Mouse (Mus musculus) midbrain, embryonic 12.5 days (tissue): ENCODE measurements around the gene Vezt. TPM values are rescaled to one million over a fixed set of nuclear protein-coding genes. Genes with fewer than 3 reads are reported as not detected.

Experiments used
- ATAC-seq: fragments of 200-750 bp; cut with Nextera tagmentation; 2 replicates; pipeline ENCODE4 v1.8.0; 2017; ENCODE audit warnings: low read depth, moderate TSS enrichment, moderate library complexity; ENCODE audit not compliant: low FRiP score
- H3K27ac ChIP-seq: fragments of 300-500 bp; sonication (generic); replicated peaks from 2 replicates; pipeline ENCODE4 v1.5.1; 2016; ENCODE audit warnings: mild to moderate bottlenecking
- H3K27me3 ChIP-seq: fragments of 300-500 bp; sonication (generic); 2 replicates; pipeline ENCODE4 v1.6.1; 2016; ENCODE audit warnings: mild to moderate bottlenecking
- H3K36me3 ChIP-seq: fragments of 300-500 bp; sonication (generic); 2 replicates; pipeline ENCODE4 v1.6.1; 2016
- H3K4me1 ChIP-seq: fragments of 300-500 bp; sonication (generic); 2 replicates; pipeline ENCODE4 v1.6.1; 2016
- H3K4me2 ChIP-seq: fragments of 300-500 bp; sonication (generic); replicated peaks from 2 replicates; pipeline ENCODE4 v1.6.1; 2016; ENCODE audit warnings: mild to moderate bottlenecking, moderate library complexity
- H3K4me3 ChIP-seq: fragments of 300-500 bp; sonication (generic); 2 replicates; pipeline ENCODE4 v1.5.1; 2016; ENCODE audit warnings: mild to moderate bottlenecking
- H3K9ac ChIP-seq: fragments of 300-500 bp; sonication (generic); replicated peaks from 2 replicates; pipeline ENCODE4 v1.6.1; 2016; ENCODE audit warnings: mild to moderate bottlenecking, moderate library complexity
- H3K9me3 ChIP-seq: fragments of 300-500 bp; sonication (generic); 2 replicates; pipeline ENCODE4 v1.6.1; 2016; ENCODE audit warnings: mild to moderate bottlenecking
- WGBS: fragments of 180-500 bp; shearing (Covaris S2); methylation state at CpG from one replicate; pipeline ENCODE4 v1.1.7; 2016; 5-methylcytosine and 5-hydroxymethylcytosine counted together
- polyA plus RNA-seq: library from polyadenylated mRNA; unstranded; fragments of >200 nt; fragmentation: Nextera tagmentation; extraction: Ambion mirVana; gene quantifications from 2 replicates; pipeline ENCODE4 v1.2.1, GENCODE M21; 2016

Gene Vezt
- polyA plus RNA-seq, 1 experiment from 2014 or later: 55.2 TPM

DNA sequence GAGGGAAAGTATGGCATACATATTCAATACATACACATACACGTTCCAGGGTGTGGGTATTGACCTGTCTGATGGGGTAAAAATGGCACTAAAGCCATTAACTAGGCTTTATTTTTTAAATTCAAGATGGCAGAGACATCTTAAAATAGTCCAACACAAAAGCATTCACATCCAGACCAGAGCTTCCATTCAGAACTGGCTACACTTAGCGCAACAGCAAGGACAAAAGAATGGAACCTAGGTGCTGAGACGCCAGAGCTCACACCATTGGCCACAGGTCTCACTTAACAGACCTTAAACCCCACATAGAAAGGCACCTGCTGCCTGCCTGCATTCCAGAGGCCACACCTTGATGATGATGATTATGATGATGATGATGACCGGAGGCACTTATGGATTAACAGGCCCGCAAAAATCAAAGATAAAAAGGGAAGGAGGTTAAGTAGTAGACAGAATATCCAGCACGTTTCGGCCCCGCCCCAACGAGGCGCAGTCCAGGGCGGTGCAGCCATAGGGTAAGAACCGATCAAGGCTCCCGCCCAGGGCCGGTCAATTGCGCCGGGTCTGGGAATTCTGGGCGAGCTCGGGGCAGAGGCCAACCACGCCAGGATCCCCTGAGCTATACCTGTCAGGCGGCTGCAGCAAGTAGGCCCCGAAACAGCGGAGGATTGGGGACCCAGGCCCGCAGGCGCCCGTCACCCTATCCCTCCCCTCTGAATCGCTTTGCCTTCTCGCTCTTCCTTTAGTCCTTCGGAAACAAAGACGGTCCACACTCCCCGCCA, 550 bp downstream of the Vezt start:
- Histone ChIP-seq H3K27ac (peak overlapping the region; percentile 71), H3K9ac (peak overlapping the region; percentile 91), H3K36me3 (peaks cover 7% of the 10 kb centered on the region; the same call in 1 of the 2 replicates), H3K4me1 (peaks cover 24% of the 10 kb centered on the region), H3K4me2 (peak overlapping the region; percentile 64), H3K4me3 (peak overlapping the region; percentile 84), H3K27me3 (no peaks in the 10 kb centered on the region), H3K9me3 (no peaks in the 10 kb centered on the region)
- peak; percentile 79 for ATAC-seq
- under 1% methylated on average over 29 of the region's 30 CpGs for WGBS

DNA sequence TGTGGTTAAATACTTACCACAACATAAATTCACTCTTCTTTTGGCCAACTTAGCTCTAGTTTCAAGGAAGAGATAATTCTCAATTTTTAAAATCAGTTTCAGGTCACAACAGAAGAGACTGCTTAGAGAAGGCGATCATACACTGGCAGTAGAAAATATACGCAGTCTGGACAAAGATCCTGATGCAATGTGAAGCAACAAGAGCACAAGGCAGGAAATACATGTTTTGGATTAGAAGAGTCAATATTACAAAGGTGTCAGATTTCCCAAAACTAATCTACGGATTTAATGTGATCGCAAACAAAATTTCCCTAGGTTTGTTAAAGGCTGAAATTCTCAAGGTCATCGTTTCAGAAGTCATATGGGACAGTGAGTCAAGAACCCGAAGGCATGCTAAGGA, 4.5 kb downstream of the Vezt start:
- H3K4me3 ChIP-seq: no peak overlapping the region
- H3K4me2 ChIP-seq: no peak overlapping the region
- no peaks in the 10 kb centered on the region for H3K27me3 ChIP-seq
- no peaks in the 10 kb centered on the region for H3K9me3 ChIP-seq
- 91% methylated on average over 6 of the region's 6 CpGs for WGBS
- ATAC-seq: no peak
- peaks cover 19% of the 10 kb centered on the region for H3K4me1 ChIP-seq
- peaks cover 29% of the 10 kb centered on the region for H3K36me3 ChIP-seq
- no peak overlapping the region for H3K27ac ChIP-seq
- no peak overlapping the region for H3K9ac ChIP-seq

DNA sequence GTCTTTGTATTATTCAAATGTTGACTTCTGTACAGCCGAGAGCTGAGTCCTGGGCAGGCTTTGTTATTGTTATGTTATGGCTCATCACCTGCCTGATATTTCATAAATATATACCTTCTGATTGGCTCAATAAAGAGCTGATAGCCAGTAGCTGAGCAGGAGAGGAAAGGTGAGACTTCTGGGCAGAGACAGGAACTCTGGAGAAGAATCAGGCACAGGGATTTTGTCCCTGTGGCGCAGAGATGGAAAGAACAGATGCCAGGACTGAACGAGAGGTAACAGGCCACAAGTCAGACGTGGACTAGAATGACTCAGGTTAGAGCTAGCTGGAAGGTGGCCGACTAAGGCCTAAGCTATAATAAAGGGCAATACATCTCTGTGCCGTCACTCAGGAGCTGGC, 7.1 kb downstream of the Vezt start:
- H3K27ac ChIP-seq: no peak overlapping the region
- H3K9ac ChIP-seq: no peak overlapping the region
- 89% methylated on average over 6 of the region's 6 CpGs for WGBS
- H3K27me3 ChIP-seq: no peaks in the 10 kb centered on the region
- H3K4me3 ChIP-seq: no peak overlapping the region
- ATAC-seq: no peak
- no peaks in the 10 kb centered on the region for H3K9me3 ChIP-seq
- H3K4me2 ChIP-seq: no peak overlapping the region
- H3K4me1 ChIP-seq: peaks cover 6% of the 10 kb centered on the region
- H3K36me3 ChIP-seq: peaks cover 45% of the 10 kb centered on the region

DNA sequence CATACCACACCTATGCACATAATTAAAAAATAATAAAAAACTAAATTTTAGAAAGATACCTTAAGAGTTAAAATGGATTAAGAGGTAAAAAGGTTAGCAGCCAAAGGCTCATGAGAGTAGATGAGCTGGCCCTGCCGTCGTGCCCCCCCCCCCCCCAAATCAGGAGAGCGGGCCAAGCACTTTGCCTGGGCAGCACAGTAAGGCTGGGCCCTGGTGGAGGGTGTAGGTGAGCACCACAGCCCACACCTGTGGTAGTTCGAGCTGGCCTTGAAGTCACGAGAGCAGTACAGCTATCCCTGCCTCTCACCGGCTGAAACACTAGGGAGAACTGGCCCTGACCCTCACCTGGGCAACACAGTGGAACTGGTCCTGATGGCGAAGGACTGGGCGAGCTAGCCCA, 10.5 kb downstream of the Vezt start:
- H3K4me2 ChIP-seq: no peak overlapping the region
- 93% methylated on average over 8 of the region's 8 CpGs for WGBS
- H3K36me3 ChIP-seq: peaks cover 40% of the 10 kb centered on the region
- H3K27me3 ChIP-seq: no peaks in the 10 kb centered on the region
- H3K27ac ChIP-seq: no peak overlapping the region
- no peaks in the 10 kb centered on the region for H3K9me3 ChIP-seq
- H3K4me1 ChIP-seq: no peaks in the 10 kb centered on the region
- H3K9ac ChIP-seq: no peak overlapping the region
- ATAC-seq: no peak
- no peak overlapping the region for H3K4me3 ChIP-seq

DNA sequence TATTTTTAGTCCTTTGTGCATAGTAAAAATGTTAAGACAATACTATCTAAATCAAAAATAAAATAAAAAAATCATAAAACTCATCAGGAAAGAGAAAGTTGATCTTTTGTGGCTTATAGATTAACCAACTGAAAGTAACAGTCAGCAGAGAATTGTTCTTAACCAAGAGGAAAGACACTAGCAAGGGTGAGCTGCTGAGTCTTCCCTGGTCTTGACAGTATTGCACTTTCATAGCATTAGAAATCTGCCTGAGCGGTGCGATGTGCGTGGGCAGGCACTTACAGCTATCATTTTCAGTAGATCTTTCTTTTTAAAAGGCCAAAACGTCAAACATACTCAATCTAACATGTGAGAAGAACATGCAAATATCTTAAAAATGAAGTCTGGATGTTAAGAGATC, 14.6 kb downstream of the Vezt start:
- no peak overlapping the region for H3K4me3 ChIP-seq
- no peak overlapping the region for H3K9ac ChIP-seq
- peaks cover 17% of the 10 kb centered on the region; the same call in 1 of the 2 replicates for H3K36me3 ChIP-seq
- H3K9me3 ChIP-seq: no peaks in the 10 kb centered on the region
- WGBS: 95% methylated on average over 4 of the region's 4 CpGs
- H3K27me3 ChIP-seq: no peaks in the 10 kb centered on the region
- ATAC-seq: no peak
- no peak overlapping the region for H3K4me2 ChIP-seq
- H3K4me1 ChIP-seq: no peaks in the 10 kb centered on the region
- H3K27ac ChIP-seq: no peak overlapping the region

DNA sequence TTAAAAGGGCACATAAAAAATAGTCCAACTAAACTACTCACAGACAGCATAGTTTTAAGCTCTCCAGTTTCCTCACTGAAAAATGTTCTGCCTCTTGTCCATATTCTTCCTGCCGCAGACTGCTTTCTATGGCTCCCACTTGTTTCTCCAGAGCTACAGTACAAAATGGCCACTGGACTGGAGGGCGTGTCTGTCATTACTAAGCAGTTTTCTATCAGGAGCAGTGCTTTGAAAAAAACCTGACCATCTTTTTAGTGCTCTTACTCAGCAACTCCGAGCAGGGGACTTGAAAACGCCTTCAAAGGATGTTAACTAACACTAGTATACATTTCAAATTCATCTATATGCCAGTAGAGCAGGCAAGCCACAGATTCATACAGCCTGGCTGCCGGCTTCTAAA, 15.0 kb downstream of the Vezt start:
- no peak overlapping the region for H3K9ac ChIP-seq
- peaks cover 13% of the 10 kb centered on the region; the same call in 1 of the 2 replicates for H3K36me3 ChIP-seq
- no peaks in the 10 kb centered on the region for H3K9me3 ChIP-seq
- H3K4me3 ChIP-seq: no peak overlapping the region
- no peaks in the 10 kb centered on the region for H3K27me3 ChIP-seq
- H3K4me2 ChIP-seq: no peak overlapping the region
- WGBS: 86% methylated on average over 5 of the region's 5 CpGs
- ATAC-seq: no peak
- no peak overlapping the region for H3K27ac ChIP-seq
- no peaks in the 10 kb centered on the region for H3K4me1 ChIP-seq

DNA sequence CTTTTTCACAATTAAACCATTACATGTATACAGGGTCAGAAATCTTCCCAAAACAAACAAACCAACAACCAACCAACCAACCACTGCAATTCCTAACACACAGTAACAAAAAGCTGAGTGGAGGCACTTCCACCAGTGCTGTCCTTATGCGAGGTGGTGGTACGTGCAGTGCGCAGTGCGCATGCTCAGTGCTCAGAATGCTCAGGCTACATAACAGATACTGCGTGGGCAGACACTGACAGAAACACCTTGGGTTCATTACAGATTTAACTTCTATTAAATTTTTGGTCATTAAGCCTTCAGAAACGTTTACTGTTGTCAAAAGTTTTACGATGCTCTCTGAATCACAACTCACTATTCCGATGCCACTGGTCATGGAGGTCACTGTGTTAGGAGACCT, 18.2 kb downstream of the Vezt start:
- ATAC-seq: no peak
- Histone ChIP-seq H3K9me3 (no peaks in the 10 kb centered on the region), H3K9ac (no peak overlapping the region), H3K27ac (no peak overlapping the region), H3K36me3 (no peaks in the 10 kb centered on the region), H3K4me3 (no peak overlapping the region), H3K27me3 (no peaks in the 10 kb centered on the region), H3K4me1 (no peaks in the 10 kb centered on the region), H3K4me2 (no peak overlapping the region)
- WGBS: 96% methylated on average over 8 of the region's 8 CpGs

DNA sequence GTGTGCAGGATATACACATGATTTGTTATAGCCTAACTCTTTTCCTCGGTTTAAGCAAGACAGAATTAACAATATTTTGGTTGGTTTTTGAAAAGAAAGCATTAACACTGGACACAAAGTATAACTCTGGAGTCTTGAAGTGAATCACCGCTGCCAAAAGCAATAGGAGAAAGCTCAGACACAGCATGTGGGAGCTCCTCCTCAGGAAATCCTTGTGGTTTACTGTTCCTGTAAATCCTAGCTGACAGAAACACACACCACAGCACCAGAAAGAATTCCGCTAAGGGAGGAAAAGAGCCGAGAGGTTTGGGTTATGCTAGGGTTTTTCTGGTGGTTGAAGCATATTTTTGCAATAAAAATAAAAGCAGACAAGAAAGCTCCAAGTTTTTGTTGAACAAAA, 21.4 kb downstream of the Vezt start:
- H3K9me3 ChIP-seq: no peaks in the 10 kb centered on the region
- no peak overlapping the region for H3K27ac ChIP-seq
- H3K4me1 ChIP-seq: no peaks in the 10 kb centered on the region
- H3K4me2 ChIP-seq: no peak overlapping the region
- no peak for ATAC-seq
- H3K36me3 ChIP-seq: no peaks in the 10 kb centered on the region
- no peaks in the 10 kb centered on the region for H3K27me3 ChIP-seq
- no peak overlapping the region for H3K4me3 ChIP-seq
- 83% methylated on average over 4 of the region's 4 CpGs for WGBS
- no peak overlapping the region for H3K9ac ChIP-seq

DNA sequence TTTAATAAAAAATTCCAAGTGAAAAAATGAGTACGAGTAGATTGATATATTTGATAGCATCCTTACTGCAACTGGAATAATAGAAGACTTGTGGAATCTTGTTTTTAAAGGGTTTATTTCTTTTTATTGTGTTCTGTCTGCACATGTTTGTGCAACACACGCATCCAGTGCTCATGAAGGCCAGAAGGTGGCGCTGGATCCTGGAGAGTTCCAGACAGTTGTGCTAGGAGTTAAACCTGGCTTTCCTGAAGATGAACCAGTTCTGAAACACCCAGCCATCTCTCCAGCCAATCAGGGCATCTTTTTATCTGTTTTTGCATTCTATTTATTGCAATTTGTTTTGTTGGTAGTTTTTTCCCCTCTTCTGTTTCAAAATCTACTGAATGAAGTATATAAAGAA, 22.4 kb downstream of the Vezt start:
- no peak for ATAC-seq
- WGBS: 48% methylated on average over 3 of the region's 3 CpGs
- H3K4me1 ChIP-seq: no peaks in the 10 kb centered on the region

DNA sequence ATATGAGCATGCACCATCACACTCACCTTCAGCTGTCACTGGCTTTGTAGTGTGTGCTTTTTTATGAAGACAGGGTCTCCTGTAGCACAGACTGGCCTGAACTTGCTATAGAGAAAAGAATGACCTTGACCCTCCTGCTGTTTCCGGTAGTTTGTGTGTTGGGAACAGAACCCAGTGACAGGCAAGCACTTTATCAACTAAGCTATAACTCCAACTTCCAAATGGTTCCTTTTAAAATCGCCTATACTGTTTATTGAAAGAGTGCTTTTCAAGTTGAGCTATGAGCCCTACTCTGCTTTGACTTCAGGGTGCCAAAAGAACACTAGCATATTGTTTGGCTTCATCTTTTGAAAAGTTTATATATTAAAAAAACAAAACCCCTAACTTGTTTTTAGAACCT, 24.6 kb downstream of the Vezt start:
- Histone ChIP-seq H3K27ac (no peak overlapping the region), H3K36me3 (peaks cover 4% of the 10 kb centered on the region), H3K4me1 (no peaks in the 10 kb centered on the region), H3K4me3 (no peak overlapping the region), H3K9me3 (no peaks in the 10 kb centered on the region), H3K4me2 (no peak overlapping the region), H3K9ac (no peak overlapping the region), H3K27me3 (no peaks in the 10 kb centered on the region)
- no peak for ATAC-seq
- WGBS: 77% methylated on average over 2 of the region's 2 CpGs

More for the DNA sequence above, 22.4 kb downstream of the Vezt start:
- Histone ChIP-seq H3K4me2 (no peak overlapping the region), H3K27ac (no peak overlapping the region), H3K27me3 (no peaks in the 10 kb centered on the region), H3K36me3 (no peaks in the 10 kb centered on the region), H3K9ac (no peak overlapping the region), H3K4me3 (no peak overlapping the region), H3K9me3 (no peaks in the 10 kb centered on the region)

DNA sequence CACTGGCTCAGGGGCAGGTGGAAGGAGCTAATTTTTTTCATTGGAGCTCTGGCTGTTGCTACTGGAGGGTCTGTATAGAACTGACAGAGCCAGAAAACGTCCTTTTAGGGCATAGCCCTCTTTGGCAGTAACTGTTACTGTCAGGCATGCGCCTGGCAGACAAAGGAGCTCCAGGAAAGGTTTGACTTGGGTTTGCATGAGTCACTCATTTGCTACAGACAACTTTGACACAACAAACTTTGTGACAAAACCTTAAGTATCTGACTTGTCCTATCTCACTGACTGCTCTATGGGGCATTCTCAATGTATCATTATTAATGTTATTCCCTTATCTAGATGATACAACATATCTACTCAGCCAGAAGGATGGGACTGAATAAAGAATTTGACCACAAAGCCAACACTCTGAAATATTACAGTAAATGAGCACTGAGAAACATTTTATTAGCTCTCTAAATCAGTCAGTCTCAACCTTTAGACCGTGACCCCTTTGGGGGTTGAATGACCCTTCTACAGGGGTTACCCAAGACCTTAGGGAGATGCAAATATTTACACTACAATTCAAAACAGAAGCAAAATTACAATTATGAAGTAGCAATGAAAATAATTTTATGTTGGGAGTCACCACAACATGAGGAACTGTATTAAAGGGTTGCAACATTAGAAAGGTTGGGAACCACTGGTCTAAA, 25.5 kb downstream of the Vezt start:
- Histone ChIP-seq H3K4me1 (no peaks in the 10 kb centered on the region), H3K4me3 (no peak overlapping the region), H3K27me3 (no peaks in the 10 kb centered on the region), H3K36me3 (peaks cover 11% of the 10 kb centered on the region), H3K9ac (no peak overlapping the region), H3K27ac (no peak overlapping the region), H3K4me2 (no peak overlapping the region), H3K9me3 (no peaks in the 10 kb centered on the region)
- 90% methylated on average over 3 of the region's 3 CpGs for WGBS
- no peak for ATAC-seq

DNA sequence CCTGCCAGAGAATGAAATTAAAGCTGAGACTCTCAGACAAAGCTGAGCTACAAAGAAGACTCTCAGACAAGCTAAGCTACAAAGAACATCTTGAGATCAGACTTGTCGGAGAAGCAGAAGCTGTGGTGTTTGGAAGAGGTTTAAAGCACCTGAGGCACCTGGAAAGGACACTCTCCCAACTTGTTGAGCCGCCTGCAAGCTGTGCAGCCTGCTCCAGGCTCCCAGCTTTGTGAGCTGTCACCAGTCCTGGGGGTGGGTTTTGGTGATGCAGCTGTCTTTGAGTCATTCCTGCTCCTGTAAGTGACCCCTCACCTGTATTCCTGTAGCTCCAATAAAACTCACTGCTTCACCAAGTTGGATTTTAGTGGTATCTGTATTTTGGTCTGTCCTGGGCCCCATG, 27.3 kb downstream of the Vezt start:
- 88% methylated on average over 2 of the region's 2 CpGs for WGBS
- no peak for ATAC-seq
- H3K9me3 ChIP-seq: no peaks in the 10 kb centered on the region
- H3K9ac ChIP-seq: no peak overlapping the region
- H3K4me1 ChIP-seq: no peaks in the 10 kb centered on the region
- no peak overlapping the region for H3K4me3 ChIP-seq
- H3K27me3 ChIP-seq: no peaks in the 10 kb centered on the region
- H3K27ac ChIP-seq: no peak overlapping the region
- peaks cover 19% of the 10 kb centered on the region for H3K36me3 ChIP-seq
- no peak overlapping the region for H3K4me2 ChIP-seq
